Mouse (Mus musculus) CH12.LX (cell line): ENCODE data around the gene Cfap46. TPM values are rescaled to one million over a fixed set of nuclear protein-coding genes. Genes with fewer than 3 reads are reported as not detected.

ENCODE experiments used
- DNase-seq: peaks from one replicate; pipeline ENCODE4 v3.0.0-alpha.2; 2013; ENCODE audit errors: extremely low read depth
- H3K27ac ChIP-seq: 2 replicates; pipeline ENCODE4 v1.5.1; 2012; ENCODE audit warnings: low read depth, mild to moderate bottlenecking, control low read depth, moderate library complexity; ENCODE audit not compliant: insufficient read depth
- H3K27me3 ChIP-seq: replicated peaks from 2 replicates; pipeline ENCODE3; 2012; ENCODE audit warnings: inconsistent platforms
- H3K36me3 ChIP-seq, 2 experiments: replicated peaks in 1 of 2; 2 replicates each; pipeline versions ENCODE3 to v1.6.1; 2012; ENCODE audit warnings: inconsistent platforms in 1 of 2, low read length in 1 of 2, mild to moderate bottlenecking in 1 of 2, mixed read lengths in 1 of 2, moderate library complexity in 1 of 2; ENCODE audit not compliant: control insufficient read depth in 1 of 2, insufficient read depth in 1 of 2
- H3K4me1 ChIP-seq, 2 experiments: 2 replicates each; pipeline ENCODE4 v1.6.1; 2012; ENCODE audit warnings: inconsistent platforms in 1 of 2, moderate library complexity in 1 of 2; ENCODE audit not compliant: insufficient read depth in 2 of 2, control insufficient read depth in 1 of 2
- H3K4me2 ChIP-seq: 2 replicates; pipeline ENCODE4 v1.6.1; 2012; ENCODE audit warnings: low read depth, mild to moderate bottlenecking, control low read depth; ENCODE audit not compliant: poor library complexity, insufficient read depth, severe bottlenecking
- H3K4me3 ChIP-seq, 3 experiments: fragments of 150-350 bp in 1 of 3; sonication (generic) in 1 of 3; replicated peaks in 1 of 3; 2 replicates each; pipeline versions ENCODE3 to v1.5.1; 2011 to 2012; ENCODE audit warnings: low read depth in 2 of 3, low read length in 2 of 3, mild to moderate bottlenecking in 2 of 3, moderate library complexity in 2 of 3, control low read depth in 1 of 3, improper control_type of control experiment in 1 of 3, inconsistent platforms in 1 of 3, mixed read lengths in 1 of 3; ENCODE audit not compliant: poor library complexity in 1 of 3
- H3K79me2 ChIP-seq: replicated peaks from 2 replicates; pipeline ENCODE4 v1.6.1; 2012; ENCODE audit warnings: mild to moderate bottlenecking, moderate library complexity; ENCODE audit not compliant: control insufficient read depth, poor library complexity, insufficient read depth, severe bottlenecking; ENCODE audit errors: extremely low read depth
- H3K9ac ChIP-seq: 2 replicates; pipeline ENCODE4 v1.6.1; 2012; ENCODE audit warnings: low read depth, mild to moderate bottlenecking, control low read depth, moderate library complexity; ENCODE audit not compliant: insufficient read depth
- H3K9me3 ChIP-seq: replicated peaks from 2 replicates; pipeline ENCODE3; 2012; ENCODE audit warnings: low read length, inconsistent platforms, mixed read lengths
- BHLHE40 ChIP-seq: IDR thresholded peaks from 2 replicates; pipeline ENCODE4 v1.6.1; 2011; ENCODE audit warnings: mild to moderate bottlenecking, low read depth, low read length, improper control_type of control experiment
- CHD1 ChIP-seq: IDR thresholded peaks from 2 replicates; pipeline ENCODE4 v1.6.1; 2012; ENCODE audit warnings: low read depth, low read length, improper control_type of control experiment, inconsistent platforms
- CHD2 ChIP-seq: IDR thresholded peaks from 2 replicates; pipeline ENCODE4 v1.6.1; 2011; ENCODE audit warnings: low read length, improper control_type of control experiment
- CTCF ChIP-seq, 2 experiments: IDR thresholded peaks in 1 of 2; conservative IDR thresholded peaks in 1 of 2; 2 replicates each; pipeline ENCODE4 v1.5.1; 2011 to 2012; ENCODE audit warnings: low read depth in 2 of 2, low read length in 2 of 2, improper control_type of control experiment in 1 of 2, inconsistent platforms in 1 of 2, mild to moderate bottlenecking in 1 of 2, moderate library complexity in 1 of 2
- EP300 ChIP-seq: IDR thresholded peaks from 2 replicates; pipeline ENCODE4 v1.6.1; 2011; ENCODE audit warnings: low read length, improper control_type of control experiment
- ETS1 ChIP-seq: conservative IDR thresholded peaks from 2 replicates; pipeline ENCODE4 v1.6.1; 2012; ENCODE audit warnings: low read depth, mild to moderate bottlenecking, inconsistent platforms, low read length, improper control_type of control experiment, moderate library complexity
- GABPA ChIP-seq: IDR thresholded peaks from 2 replicates; pipeline ENCODE4 v1.6.1; 2012; ENCODE audit warnings: low read depth, low read length, improper control_type of control experiment, inconsistent platforms; ENCODE audit not compliant: insufficient replicate concordance
- HCFC1 ChIP-seq: IDR thresholded peaks from 2 replicates; pipeline ENCODE4 v1.6.1; 2012; ENCODE audit warnings: low read depth, mild to moderate bottlenecking, inconsistent platforms, low read length, improper control_type of control experiment
- IRF4 ChIP-seq: IDR thresholded peaks from 2 replicates; pipeline ENCODE4 v1.6.1; 2014; ENCODE audit warnings: low read depth, mild to moderate bottlenecking, inconsistent platforms, low read length, improper control_type of control experiment
- JUN ChIP-seq: IDR thresholded peaks from 2 replicates; pipeline ENCODE4 v1.6.1; 2011; ENCODE audit warnings: low read depth, mild to moderate bottlenecking, low read length, improper control_type of control experiment, moderate library complexity; ENCODE audit not compliant: insufficient read depth
- JUND ChIP-seq: conservative IDR thresholded peaks from 2 replicates; pipeline ENCODE4 v1.6.1; 2011; ENCODE audit warnings: low read depth, low read length, improper control_type of control experiment
- MAFK ChIP-seq: IDR thresholded peaks from 2 replicates; pipeline ENCODE4 v1.6.1; 2011; ENCODE audit warnings: low read length, improper control_type of control experiment; ENCODE audit not compliant: insufficient replicate concordance
- MAX ChIP-seq: IDR thresholded peaks from 2 replicates; pipeline ENCODE4 v1.6.1; 2011; ENCODE audit warnings: low read length, improper control_type of control experiment
- MEF2A ChIP-seq: IDR thresholded peaks from 2 replicates; pipeline ENCODE4 v1.6.1; 2014; ENCODE audit warnings: low read depth, mild to moderate bottlenecking, inconsistent platforms, low read length, improper control_type of control experiment, borderline replicate concordance
- MXI1 ChIP-seq: IDR thresholded peaks from 2 replicates; pipeline ENCODE4 v1.6.1; 2011; ENCODE audit warnings: mild to moderate bottlenecking, low read depth, low read length, improper control_type of control experiment
- MYC ChIP-seq: IDR thresholded peaks from 2 replicates; pipeline ENCODE4 v1.6.1; 2011; ENCODE audit warnings: low read depth, mild to moderate bottlenecking, improper control_type of control experiment, low read length
- NELFE ChIP-seq: IDR thresholded peaks from 2 replicates; pipeline ENCODE4 v1.6.1; 2011; ENCODE audit warnings: low read depth, low read length, improper control_type of control experiment
- NRF1 ChIP-seq: IDR thresholded peaks from 2 replicates; pipeline ENCODE4 v1.6.1; 2014; ENCODE audit warnings: low read depth, mild to moderate bottlenecking, inconsistent platforms, low read length, improper control_type of control experiment, moderate library complexity
- PAX5 ChIP-seq: IDR thresholded peaks from 2 replicates; pipeline ENCODE4 v1.6.1; 2012; ENCODE audit warnings: low read length, inconsistent platforms, mixed read lengths
- POLR2A ChIP-seq: IDR thresholded peaks from 2 replicates; pipeline ENCODE4 v1.6.1; 2011; ENCODE audit warnings: low read depth, mild to moderate bottlenecking, improper control_type of control experiment, low read length
- POLR2AphosphoS2 ChIP-seq: IDR thresholded peaks from 2 replicates; pipeline ENCODE4 v1.6.1; 2011; ENCODE audit warnings: low read depth, low read length, improper control_type of control experiment
- RCOR1 ChIP-seq: conservative IDR thresholded peaks from 2 replicates; pipeline ENCODE4 v1.6.1; 2012; ENCODE audit warnings: low read depth, mild to moderate bottlenecking, inconsistent platforms, low read length, improper control_type of control experiment
- SIN3A ChIP-seq: IDR thresholded peaks from 2 replicates; pipeline ENCODE4 v1.6.1; 2012; ENCODE audit warnings: low read length, improper control_type of control experiment, inconsistent platforms
- SMC3 ChIP-seq: IDR thresholded peaks from 2 replicates; pipeline ENCODE4 v1.6.1; 2011; ENCODE audit warnings: low read depth, low read length, improper control_type of control experiment
- TBP ChIP-seq: conservative IDR thresholded peaks from 2 replicates; pipeline ENCODE4 v1.6.1; 2011; ENCODE audit warnings: low read depth, low read length, improper control_type of control experiment
- TCF12 ChIP-seq: IDR thresholded peaks from 2 replicates; pipeline ENCODE4 v1.6.1; 2014; ENCODE audit warnings: low read depth, mild to moderate bottlenecking, inconsistent platforms, low read length, improper control_type of control experiment
- USF2 ChIP-seq: conservative IDR thresholded peaks from 2 replicates; pipeline ENCODE4 v1.6.1; 2011; ENCODE audit warnings: low read depth, low read length, improper control_type of control experiment
- ZC3H11A ChIP-seq: IDR thresholded peaks from 2 replicates; pipeline ENCODE4 v1.6.1; 2012; ENCODE audit warnings: low read depth, mild to moderate bottlenecking, inconsistent platforms, low read length, improper control_type of control experiment
- ZKSCAN1 ChIP-seq: IDR thresholded peaks from 2 replicates; pipeline ENCODE4 v1.6.1; 2012; ENCODE audit warnings: low read depth, inconsistent platforms, low read length, improper control_type of control experiment, borderline replicate concordance
- ZMIZ1 ChIP-seq: IDR thresholded peaks from 2 replicates; pipeline ENCODE4 v1.6.1; 2012; ENCODE audit warnings: low read depth, mild to moderate bottlenecking, inconsistent platforms, low read length, improper control_type of control experiment
- ZNF384 ChIP-seq: IDR thresholded peaks from 2 replicates; pipeline ENCODE4 v1.6.1; 2012; ENCODE audit warnings: low read depth, low read length, improper control_type of control experiment, inconsistent platforms
- dilution Hi-C: fragments of 300-500 bp; cut with MboI; formaldehyde crosslinking; loops from 2 replicates; pipeline ENCODE4 v1.14.3; 2020; ENCODE audit warnings: low sequenced_read_pairs; ENCODE audit not compliant: extremely low pct_unique_long_range_greater_than_20kb, extremely low pct_ligation_motif_present
- in situ Hi-C: fragments of 300-500 bp; cut with MboI; formaldehyde crosslinking; loops from 3 replicates; pipeline ENCODE4 v1.14.3; 2019; ENCODE audit warnings: low sequenced_read_pairs, low pct_ligation_motif_present, low pct_unique_long_range_greater_than_20kb, mixed read lengths
- polyA plus RNA-seq: library from polyadenylated mRNA; unstranded; fragments of >175 nt; gene quantifications from 2 replicates; pipeline ENCODE4 v1.2.1, GENCODE M21; 2012; ENCODE audit warnings: low read depth; ENCODE audit not compliant: insufficient read length
- total RNA-seq, 2 experiments: library from RNA; depleted of rRNA; stranded (reverse); fragments of 300-350 nt in 1 of 2; fragments of >200 nt in 1 of 2; gene quantifications; 2 replicates each; pipeline ENCODE4 v1.2.3; 2012 to 2014

The Cfap46 gene
- total and polyA plus RNA-seq, 3 experiments, result 0.11 to 0.13 (median 0.11) TPM

- TF ChIP-seq ZKSCAN1 (no peak), TBP (no peak), POLR2AphosphoS2 (no peak), PAX5 (no peak), RCOR1 (no peak), SIN3A (no peak), CTCF (conservative IDR thresholded peaks at IDR 0.05 in 1 of 2, IDR thresholded peaks at IDR 0.05 in 1 of 2; ENCODE audit: low read depth in 2 of 2, low read length in 2 of 2) (peak; percentile 68 to 93), CHD2 (no peak), IRF4 (peak; percentile 53; the same call in 1 of the 2 replicates), BHLHE40 (no peak), NELFE (no peak), CHD1 (no peak), ZMIZ1 (no peak), USF2 (no peak), MAX (no peak), MEF2A (no peak), POLR2A (no peak), MXI1 (0 out of 2 replicates have a peak, but pooled peaks have one; percentile 13)
These were observed 19.7 kb upstream of the Cfap46 start (continued) for GRCm38 (mm10) chr7:139703146-139703825.

- H3K27ac ChIP-seq, result peak overlapping the region; percentile 98
These were observed 18.2 kb upstream of the Cfap46 start for GRCm38 (mm10) chr7:139701651-139702301.

More at GRCm38 (mm10) chr7:139701651-139702301, 18.2 kb upstream of the Cfap46 start:
- peak; percentile 92 for DNase-seq
- H3K9ac ChIP-seq, result peak overlapping the region; percentile 56; the same call in 1 of the 2 replicates
- TF ChIP-seq MYC, result peak; percentile 9; the same call in 1 of the 2 replicates
- no peak for TF ChIP-seq ZC3H11A
- TF ChIP-seq ETS1, result peak; percentile 87
- 0 out of 2 replicates have a peak, but pooled peaks have one; percentile 40 for TF ChIP-seq HCFC1
- TF ChIP-seq MAFK, result 0 out of 2 replicates have a peak, but pooled peaks have one; percentile 23
- peak; percentile 65 for TF ChIP-seq TCF12
- no peak for TF ChIP-seq ZKSCAN1
- no peak for TF ChIP-seq POLR2AphosphoS2
- 0 out of 2 replicates have a peak, but pooled peaks have one; percentile 3 for TF ChIP-seq NELFE
- TF ChIP-seq MAX, result peak; percentile 16; the same call in 1 of the 2 replicates
- peak; percentile 99 for TF ChIP-seq MEF2A
- peak; percentile 30; the same call in 1 of the 2 replicates for TF ChIP-seq JUND
- TF ChIP-seq GABPA, result no peak
- no peak for TF ChIP-seq SMC3
- peak; percentile 65 for TF ChIP-seq EP300
- TF ChIP-seq POLR2A, result peak; percentile 73
- no peak for TF ChIP-seq NRF1
- TF ChIP-seq IRF4, result peak; percentile 82
- peak; percentile 92 for TF ChIP-seq JUN
- peak; percentile 48 for TF ChIP-seq BHLHE40
- peak; percentile 29; the same call in 1 of the 2 replicates for TF ChIP-seq MXI1
- TF ChIP-seq ZNF384, result peak; percentile 68
- TF ChIP-seq SIN3A, result 0 out of 2 replicates have a peak, but pooled peaks have one; percentile 25
- TF ChIP-seq TBP, result peak; percentile 87; the same call in 1 of the 2 replicates
- no peak overlapping the region for H3K4me3 ChIP-seq
- H3K79me2 ChIP-seq, result no peaks in the 10 kb centered on the region
- H3K36me3 ChIP-seq, result peaks cover 4 to 6% of the 10 kb centered on the region in 2 experiments
- peak overlapping the region; percentile 73 for H3K4me2 ChIP-seq
- peaks cover 41 to 74% of the 10 kb centered on the region in 2 experiments for H3K4me1 ChIP-seq
- H3K9me3 ChIP-seq, result peaks cover 7% of the 10 kb centered on the region
- H3K27me3 ChIP-seq, result no peaks in the 10 kb centered on the region
- dilution Hi-C loops, result no loop called here
- in situ Hi-C loops, result loop anchor here (5.0 kb wide), 2 partner anchors 44 to 141 kb away; no protein-coding TSS in a partner anchor
